Mouse (Mus musculus) G1E (cell line): Measurements from ENCODE around the gene Coq8a.

Experiments
- CTCF ChIP-seq: IDR thresholded peaks from 2 replicates; pipeline ENCODE4 v1.5.1; 2012; ENCODE audit warnings: low read depth, low read length, inconsistent platforms, mixed read lengths
- GATA1 ChIP-seq: IDR thresholded peaks from 2 replicates; pipeline ENCODE4 v1.6.1; 2012; ENCODE audit warnings: borderline replicate concordance, low read length, inconsistent platforms, mixed read lengths
- GATA2 ChIP-seq: IDR thresholded peaks from 2 replicates; pipeline ENCODE4 v1.6.1; 2012; ENCODE audit warnings: low read depth, low read length, inconsistent platforms, borderline replicate concordance
- TAL1 ChIP-seq: conservative IDR thresholded peaks from 2 replicates; pipeline ENCODE4 v1.6.1; 2012; ENCODE audit warnings: low read depth, low read length, inconsistent platforms, mixed read lengths

- TF ChIP-seq CTCF (no peak), GATA1 (no peak), TAL1 (no peak), GATA2 (no peak)
Observed at GRCm38 (mm10) chr1:180196508-180196907, 2.9 kb downstream of the Coq8a start.
